Mouse (Mus musculus): ENCODE data around the gene Zfp385b.
"Not testable (repeated sequence)": the region's sequence is repeated elsewhere in the genome, so short reads cannot be mapped to it uniquely, and the experiment has no call there.

Zfp385b gene

GRCm38 (mm10) chr2:77477536-77477935 is 341.9 kb downstream of the Zfp385b start:
- in situ Hi-C loops (cut with MboI; ENCODE audit: low sequenced_read_pairs) = no loop called here

DNA sequence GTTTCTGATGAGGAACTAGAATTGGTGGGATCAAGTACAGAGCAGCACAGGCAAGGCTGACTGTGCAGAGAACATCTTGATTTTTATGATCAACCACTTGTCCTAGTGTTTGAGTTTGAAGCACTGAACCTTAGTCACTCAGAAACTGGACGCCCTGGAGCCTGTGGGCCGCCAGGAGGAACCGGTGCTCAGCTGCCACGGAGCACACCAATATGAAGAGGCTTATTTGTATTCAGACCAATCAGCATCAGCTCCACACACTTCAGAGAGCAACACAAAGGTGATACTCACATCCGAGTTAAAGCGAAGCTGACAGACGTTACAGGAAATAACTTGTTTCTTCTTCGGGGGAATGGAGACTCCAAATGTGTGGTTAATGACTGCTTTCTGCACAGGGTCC is 343.0 kb downstream of the Zfp385b start:
- in situ Hi-C loops (cut with MboI; ENCODE audit: low sequenced_read_pairs) = no loop called here

- in situ Hi-C loops (cut with MboI; ENCODE audit: low sequenced_read_pairs) = no loop called here
Observed at GRCm38 (mm10) chr2:77472254-77472837, 347.1 kb downstream of the Zfp385b start.

DNA sequence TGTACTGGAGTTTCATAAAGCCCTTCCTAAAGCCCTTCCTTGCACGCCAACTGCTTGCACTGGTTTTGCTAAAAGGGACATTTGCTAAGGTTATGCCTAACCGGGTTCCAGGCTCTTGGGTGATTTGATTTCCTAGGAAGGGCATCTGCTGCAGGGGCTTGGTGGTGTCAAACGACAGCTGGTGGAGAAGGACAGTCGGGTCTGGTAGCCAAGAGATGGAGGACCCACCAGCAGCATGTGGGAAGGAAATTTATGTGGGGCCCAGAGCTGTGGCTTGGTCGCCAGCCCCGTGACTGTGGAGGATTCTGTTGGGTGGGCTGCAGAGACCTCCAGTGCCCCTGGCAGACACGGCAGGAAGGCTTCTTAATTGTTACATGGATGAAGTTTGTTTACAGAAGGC is 348.7 kb downstream of the Zfp385b start:
- in situ Hi-C loops (cut with MboI; ENCODE audit: low sequenced_read_pairs) = no loop called here

DNA sequence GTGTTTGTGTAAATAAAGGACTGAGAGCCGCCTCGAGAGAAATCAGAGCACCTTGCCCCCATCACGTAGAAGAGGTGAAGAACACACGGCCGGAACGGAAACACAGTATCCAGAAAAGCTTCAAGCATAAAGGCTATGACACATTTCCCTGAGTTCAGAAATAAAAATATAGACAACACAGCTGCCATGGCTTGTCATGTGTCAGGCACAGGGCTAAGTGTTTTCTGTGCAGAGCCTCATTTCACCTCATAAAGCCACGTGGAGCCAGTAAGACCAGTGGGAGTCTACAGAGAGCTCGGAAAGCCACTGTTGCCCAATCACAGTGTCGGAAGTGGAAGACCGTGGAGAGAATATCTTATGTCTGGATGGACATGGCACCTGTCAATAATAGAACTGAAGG is 358.0 kb downstream of the Zfp385b start:
- in situ Hi-C loops (cut with MboI; ENCODE audit: low sequenced_read_pairs) = no loop called here

- in situ Hi-C loops (cut with MboI; ENCODE audit: low sequenced_read_pairs) = no loop called here
Observed at GRCm38 (mm10) chr2:77460011-77460410, 359.4 kb downstream of the Zfp385b start.

GRCm38 (mm10) chr2:77458431-77458830 is 361.0 kb downstream of the Zfp385b start:
- in situ Hi-C loops (cut with MboI; ENCODE audit: low sequenced_read_pairs) = no loop called here

DNA sequence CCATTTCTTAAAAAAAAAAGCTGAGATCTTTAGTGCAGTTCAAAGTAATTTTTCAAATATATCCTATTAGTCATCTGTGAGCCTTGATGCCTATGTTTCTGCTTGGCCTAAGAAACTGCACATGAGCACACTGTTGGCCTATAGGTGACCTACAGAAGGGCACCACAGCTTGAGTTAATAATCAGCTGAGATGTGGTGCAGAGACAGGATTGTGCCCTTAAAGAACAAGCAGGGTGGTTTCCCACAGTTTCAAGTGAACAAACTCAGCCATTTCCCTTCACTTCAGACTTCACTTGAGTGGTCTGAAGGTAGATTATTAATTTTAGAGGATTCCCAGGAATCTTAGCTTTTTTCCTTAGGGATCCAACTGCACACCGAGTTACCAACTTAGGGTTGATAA is 362.3 kb downstream of the Zfp385b start:
- in situ Hi-C loops (cut with MboI; ENCODE audit: low sequenced_read_pairs) = no loop called here

DNA sequence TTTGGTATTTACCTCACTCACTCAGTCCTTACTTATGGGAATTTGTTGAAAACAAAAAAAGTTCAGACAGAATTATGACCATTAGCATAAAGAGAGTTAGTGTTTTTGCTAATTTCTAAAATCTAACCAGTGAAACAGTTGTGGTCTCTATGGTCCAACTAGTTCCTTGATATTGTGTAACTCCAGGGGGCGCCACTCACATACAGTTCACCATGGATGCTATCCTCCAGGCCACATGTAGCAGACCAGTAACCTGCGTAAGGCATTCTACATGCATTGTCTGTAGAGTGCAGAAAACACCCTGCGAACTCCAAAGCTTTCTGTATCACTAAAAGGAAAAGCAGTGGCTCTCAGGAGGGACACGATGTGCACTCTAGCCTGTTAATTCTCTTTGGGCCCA is 362.8 kb downstream of the Zfp385b start:
- in situ Hi-C loops (cut with MboI; ENCODE audit: low sequenced_read_pairs) = no loop called here

GRCm38 (mm10) chr2:77454341-77454937 is 365.0 kb downstream of the Zfp385b start:
- in situ Hi-C loops (cut with MboI; ENCODE audit: low sequenced_read_pairs) = no loop called here

DNA sequence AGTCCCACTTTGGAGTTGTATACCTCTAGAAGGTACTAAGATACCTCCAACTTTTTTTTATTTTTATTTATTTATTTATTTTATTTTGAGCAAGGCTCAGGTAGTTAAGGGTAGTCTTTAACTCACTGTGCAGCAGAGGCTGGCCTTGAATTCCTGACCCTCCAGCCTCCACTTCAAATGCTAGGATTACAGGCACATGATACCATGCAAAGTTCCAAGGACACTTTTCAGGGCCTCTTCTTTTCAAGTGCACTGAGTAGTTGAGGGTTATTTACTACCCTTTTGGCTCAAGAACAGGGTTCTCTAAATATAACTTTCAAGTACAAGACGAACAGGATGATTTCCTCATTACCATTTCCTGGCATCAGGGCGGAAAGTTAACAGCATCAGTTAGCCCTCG is 365.7 kb downstream of the Zfp385b start:
- in situ Hi-C loops (cut with MboI; ENCODE audit: low sequenced_read_pairs) = no loop called here

DNA sequence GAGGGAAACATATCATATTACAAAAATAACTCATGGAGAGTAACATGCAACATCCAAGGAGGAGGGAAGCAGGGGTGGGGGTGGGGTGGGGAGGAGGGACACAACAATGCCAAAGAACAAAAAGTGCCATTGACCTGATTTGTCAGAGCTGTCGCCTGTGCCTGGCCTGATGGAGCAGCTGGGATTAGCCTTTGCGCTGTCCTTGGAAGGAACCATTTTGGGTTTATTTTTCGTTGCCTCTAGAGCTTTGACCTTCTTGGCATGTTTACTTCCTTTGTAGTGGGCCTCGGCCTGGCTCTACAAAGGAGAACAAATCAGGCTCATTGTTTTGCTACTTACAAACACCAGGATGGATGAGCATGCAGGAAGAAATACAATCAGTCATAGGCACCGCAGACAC is 369.4 kb downstream of the Zfp385b start:
- in situ Hi-C loops (cut with MboI; ENCODE audit: low sequenced_read_pairs) = not testable (repeated sequence)

GRCm38 (mm10) chr2:77448951-77449480 is 370.4 kb downstream of the Zfp385b start:
- in situ Hi-C loops (cut with MboI; ENCODE audit: low sequenced_read_pairs) = no loop called here

DNA sequence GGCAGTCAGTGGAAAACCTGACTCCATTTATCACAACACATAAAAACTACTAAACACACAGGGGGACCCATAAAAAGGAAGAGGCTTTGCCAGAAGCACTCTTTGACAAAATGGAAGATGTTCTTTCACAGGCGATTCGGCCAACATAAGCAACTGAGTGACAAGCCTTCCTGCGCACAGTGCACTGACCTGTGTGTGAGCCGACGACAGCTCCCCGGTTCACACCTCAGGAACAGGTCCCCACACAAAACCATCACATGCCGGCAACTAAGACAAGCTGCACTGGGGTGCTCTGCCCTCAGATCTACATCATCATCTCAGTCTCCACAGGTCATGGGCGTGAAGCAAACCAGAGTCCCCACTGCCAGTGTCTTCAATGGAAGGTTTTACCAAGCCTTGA is 375.2 kb downstream of the Zfp385b start:
- in situ Hi-C loops (cut with MboI; ENCODE audit: low sequenced_read_pairs) = no loop called here

DNA sequence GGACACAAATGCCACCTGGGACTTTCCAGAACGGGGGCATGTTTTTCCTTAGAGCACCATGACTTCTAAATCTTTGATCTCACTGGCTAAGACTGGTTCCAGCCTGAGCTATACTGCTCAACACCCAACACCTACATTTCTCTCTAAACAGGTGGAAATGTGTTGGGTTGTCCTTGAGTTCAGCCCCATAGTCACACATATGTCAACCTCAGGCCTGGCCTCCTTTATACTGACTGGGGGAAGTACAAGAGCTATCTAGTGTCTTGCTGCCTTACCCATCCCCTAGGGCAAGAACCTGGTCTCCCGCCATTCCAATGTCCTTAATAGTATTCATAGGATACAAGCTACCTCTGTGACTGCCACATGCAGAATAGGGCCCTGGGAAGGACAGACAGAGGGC is 378.8 kb downstream of the Zfp385b start:
- in situ Hi-C loops (cut with MboI; ENCODE audit: low sequenced_read_pairs) = no loop called here

- in situ Hi-C loops (cut with MboI; ENCODE audit: low sequenced_read_pairs) = no loop called here
Observed at GRCm38 (mm10) chr2:77436241-77436759, 383.1 kb downstream of the Zfp385b start.

GRCm38 (mm10) chr2:77419476-77419875 is 400.0 kb downstream of the Zfp385b start:
- in situ Hi-C loops (cut with MboI; ENCODE audit: low sequenced_read_pairs) = no loop called here

DNA sequence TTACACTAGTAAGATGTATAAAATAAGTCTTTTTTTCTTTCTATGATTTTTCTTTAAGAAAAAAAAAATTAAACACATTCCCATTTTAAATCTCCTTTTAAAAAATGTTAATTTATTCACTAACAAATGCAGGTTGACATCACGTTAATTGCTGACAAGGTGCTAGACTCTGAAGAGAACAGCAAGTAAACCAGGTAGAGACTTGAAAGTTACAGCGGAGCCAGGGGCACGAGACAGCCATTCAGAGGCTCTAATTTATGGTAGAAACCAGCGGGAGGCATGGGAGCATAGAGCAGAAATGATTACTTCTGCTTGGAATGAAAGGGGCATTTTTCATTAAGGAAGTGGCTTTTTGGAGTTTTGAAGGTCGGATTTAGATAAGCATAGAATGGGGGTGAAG is 401.4 kb downstream of the Zfp385b start:
- in situ Hi-C loops (cut with MboI; ENCODE audit: low sequenced_read_pairs) = no loop called here

GRCm38 (mm10) chr2:77412171-77412570 is 407.3 kb downstream of the Zfp385b start:
- in situ Hi-C loops (cut with MboI; ENCODE audit: low sequenced_read_pairs) = no loop called here

DNA sequence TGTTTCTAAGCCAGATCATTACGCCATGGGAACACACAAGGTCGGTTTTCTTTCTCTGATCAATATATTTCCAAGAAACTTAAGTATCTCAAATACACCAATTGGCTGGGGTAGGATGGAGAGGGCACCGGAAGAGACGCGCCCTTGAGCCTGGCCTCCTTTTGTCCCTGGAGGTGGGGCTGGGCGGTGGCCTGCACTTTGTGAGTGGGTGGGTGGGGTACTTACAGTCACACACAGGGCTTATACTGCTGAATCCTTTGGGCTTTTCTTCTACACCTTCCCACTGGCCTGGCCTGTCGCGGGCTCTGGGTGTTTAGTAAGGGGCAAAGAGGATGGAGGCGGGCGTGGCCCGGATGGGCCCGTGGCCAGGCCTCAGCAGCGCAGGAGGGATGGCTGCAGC is 407.8 kb downstream of the Zfp385b start:
- in situ Hi-C loops (cut with MboI; ENCODE audit: low sequenced_read_pairs) = no loop called here

- in situ Hi-C loops (cut with MboI; ENCODE audit: low sequenced_read_pairs) = no loop called here
Observed at GRCm38 (mm10) chr2:77409521-77410135, 409.8 kb downstream of the Zfp385b start.

DNA sequence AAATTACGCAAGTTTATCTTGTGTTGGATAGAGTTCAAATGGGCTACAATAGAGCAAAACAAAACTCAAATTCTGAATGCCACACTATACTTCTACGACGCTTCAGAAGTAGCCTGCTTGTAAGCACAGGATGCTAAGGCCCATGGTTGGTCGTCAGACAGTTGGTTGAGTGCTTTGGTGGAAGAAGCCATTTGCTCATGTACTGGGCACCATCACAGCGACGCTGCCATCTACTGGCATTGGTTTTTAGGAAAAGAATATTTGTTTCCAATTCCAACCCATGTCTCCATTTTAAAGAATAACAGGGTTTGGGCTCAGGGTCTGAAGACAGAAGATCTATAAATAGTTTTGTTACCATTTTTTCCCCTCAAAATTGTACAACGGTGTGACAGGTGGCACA is 410.5 kb downstream of the Zfp385b start:
- in situ Hi-C loops (cut with MboI; ENCODE audit: low sequenced_read_pairs) = no loop called here

Measured in CH12F3 (cell line).